Mouse (Mus musculus) myocyte (in vitro differentiated cells): ENCODE measurements around the gene Sncg. TPM values are rescaled to one million over a fixed set of nuclear protein-coding genes. Genes with fewer than 3 reads are reported as not detected.

Experiments
- H3K27me3 ChIP-seq: one replicate; pipeline ENCODE4 v1.6.1; 2011; ENCODE audit not compliant: control insufficient read depth, insufficient read depth, insufficient read length
- H3K36me3 ChIP-seq: one replicate; pipeline ENCODE4 v1.6.1; 2011; ENCODE audit not compliant: control insufficient read depth, insufficient read depth
- H3K4me2 ChIP-seq: one replicate; pipeline ENCODE4 v1.6.1; 2011; ENCODE audit warnings: low read depth, control low read depth
- H3K4me3 ChIP-seq: one replicate; pipeline ENCODE4 v1.5.1; 2011; ENCODE audit warnings: mild to moderate bottlenecking, control low read depth, moderate library complexity
- H3K79me2 ChIP-seq: one replicate; pipeline ENCODE4 v1.6.1; 2011; ENCODE audit not compliant: control insufficient read depth, insufficient read depth
- H3ac ChIP-seq: one replicate; pipeline ENCODE4 v1.6.1; 2011; ENCODE audit not compliant: control insufficient read depth, insufficient read length
- CEBPB ChIP-seq: IDR thresholded peaks from 2 replicates; pipeline ENCODE4 v1.6.1; 2011; ENCODE audit warnings: mild to moderate bottlenecking, moderate library complexity; ENCODE audit not compliant: poor library complexity, insufficient read depth, severe bottlenecking
- E2F4 ChIP-seq: IDR thresholded peaks from one replicate; pipeline ENCODE4 v1.6.1; 2011; ENCODE audit warnings: mild to moderate bottlenecking, control low read depth, moderate library complexity; ENCODE audit not compliant: insufficient read depth
- MAX ChIP-seq: IDR thresholded peaks from one replicate; pipeline ENCODE4 v1.6.1; 2011; ENCODE audit warnings: low read depth, mild to moderate bottlenecking, control low read depth
- MYOD1 ChIP-seq, 3 experiments: IDR thresholded peaks; one replicate each; pipeline ENCODE4 v1.6.1; 2011; ENCODE audit warnings: control low read depth in 2 of 3, low read depth in 2 of 3, mild to moderate bottlenecking in 2 of 3, moderate library complexity in 1 of 3; ENCODE audit not compliant: insufficient read length in 2 of 3, control insufficient read depth in 1 of 3
- MYOG ChIP-seq, 3 experiments: IDR thresholded peaks; one replicate each; pipeline ENCODE4 v1.6.1; 2011; ENCODE audit warnings: control low read depth in 2 of 3, low read depth in 2 of 3, mild to moderate bottlenecking in 2 of 3; ENCODE audit not compliant: insufficient read length in 2 of 3, control insufficient read depth in 1 of 3, insufficient read depth in 1 of 3
- POLR2A ChIP-seq: IDR thresholded peaks from one replicate; pipeline ENCODE4 v1.6.1; 2011; ENCODE audit warnings: low read depth, mild to moderate bottlenecking, control low read depth, moderate library complexity; ENCODE audit not compliant: insufficient read length
- POLR2AphosphoS2 ChIP-seq: IDR thresholded peaks from one replicate; pipeline ENCODE4 v1.6.1; 2011; ENCODE audit warnings: low read depth, control low read depth; ENCODE audit not compliant: insufficient read length
- REST ChIP-seq: IDR thresholded peaks from one replicate; pipeline ENCODE4 v1.6.1; 2011; ENCODE audit warnings: mild to moderate bottlenecking, control low read depth, moderate library complexity; ENCODE audit not compliant: insufficient read depth, insufficient read length
- SRF ChIP-seq: IDR thresholded peaks from one replicate; pipeline ENCODE4 v1.6.1; 2011; ENCODE audit warnings: low read depth; ENCODE audit not compliant: control insufficient read depth, insufficient read length
- TCF12 ChIP-seq: IDR thresholded peaks from one replicate; pipeline ENCODE4 v1.6.1; 2011; ENCODE audit warnings: mild to moderate bottlenecking, control low read depth; ENCODE audit not compliant: poor library complexity, insufficient read depth, severe bottlenecking
- TCF3 ChIP-seq: IDR thresholded peaks from one replicate; pipeline ENCODE4 v1.6.1; 2011; ENCODE audit warnings: low read depth, control low read depth; ENCODE audit not compliant: insufficient read length
- USF1 ChIP-seq: IDR thresholded peaks from one replicate; pipeline ENCODE4 v1.6.1; 2011; ENCODE audit warnings: low read depth, mild to moderate bottlenecking, control low read depth, moderate library complexity
- polyA plus RNA-seq: library from polyadenylated mRNA; unstranded; fragments of >200 nt; fragmentation: generic; extraction: Trizol; gene quantifications from one replicate; pipeline ENCODE4 v1.2.1, GENCODE M21; 2012; ENCODE audit warnings: missing spikeins

Sncg gene
- polyA plus RNA-seq, 1 experiment = 1.3 TPM

- H3K79me2 ChIP-seq = no peaks in the 10 kb centered on the region
- no peaks in the 10 kb centered on the region for H3K27me3 ChIP-seq
- no peak overlapping the region for H3K4me2 ChIP-seq
- H3K4me3 ChIP-seq = no peak overlapping the region
- H3K36me3 ChIP-seq = no peaks in the 10 kb centered on the region
- H3ac ChIP-seq = no peak overlapping the region
- no peak for TF ChIP-seq REST
- no peak for TF ChIP-seq MYOG (IDR thresholded peaks at IDR 0.05; ENCODE audit: control insufficient read depth in 1 of 3, insufficient read depth in 1 of 3, insufficient read length in 2 of 3, low read depth in 2 of 3)
- TF ChIP-seq MAX = no peak
- no peak for TF ChIP-seq SRF
- TF ChIP-seq TCF12 = no peak
- no peak for TF ChIP-seq CEBPB
- TF ChIP-seq MYOD1 (IDR thresholded peaks at IDR 0.05; ENCODE audit: control insufficient read depth in 1 of 3, insufficient read length in 2 of 3, low read depth in 2 of 3) = no peak
- no peak for TF ChIP-seq USF1
- no peak for TF ChIP-seq POLR2A
- TF ChIP-seq POLR2AphosphoS2 = no peak
- TF ChIP-seq TCF3 = no peak
- TF ChIP-seq E2F4 = no peak
These were observed 16.7 kb downstream of the Sncg start for GRCm38 (mm10) chr14:34357671-34358455.

- Histone ChIP-seq H3K79me2 (no peaks in the 10 kb centered on the region), H3K4me2 (no peak within 1 kb of the TSS), H3K27me3 (no peaks in the 10 kb centered on the region), H3K4me3 (no peak within 1 kb of the TSS), H3ac (no peak within 1 kb of the TSS), H3K36me3 (no peaks in the 10 kb centered on the region)
- no peak for TF ChIP-seq MAX
- TF ChIP-seq CEBPB = no peak
- no peak for TF ChIP-seq USF1
- TF ChIP-seq E2F4 = no peak
- no peak for TF ChIP-seq SRF
These were observed 19.3 kb downstream of the Sncg start, which contains the start of gene Fam25c for GRCm38 (mm10) chr14:34355301-34355700. Gene Fam25c (minus strand): TSS chr14:34355433.

- H3ac ChIP-seq = no peak overlapping the region
- TF ChIP-seq POLR2AphosphoS2 = no peak
- TF ChIP-seq MAX = no peak
- no peak for TF ChIP-seq E2F4
- TF ChIP-seq MYOD1 (IDR thresholded peaks at IDR 0.05; ENCODE audit: control insufficient read depth in 1 of 3, insufficient read length in 2 of 3, low read depth in 2 of 3) = no peak
- no peak for TF ChIP-seq POLR2A
- TF ChIP-seq TCF12 = no peak
- no peak for TF ChIP-seq SRF
- no peak for TF ChIP-seq REST
- TF ChIP-seq MYOG (IDR thresholded peaks at IDR 0.05; ENCODE audit: control insufficient read depth in 1 of 3, insufficient read depth in 1 of 3, insufficient read length in 2 of 3, low read depth in 2 of 3) = no peak
- TF ChIP-seq CEBPB = no peak
- no peak for TF ChIP-seq TCF3
- no peaks in the 10 kb centered on the region for H3K79me2 ChIP-seq
- H3K4me2 ChIP-seq = no peak overlapping the region
- H3K36me3 ChIP-seq = no peaks in the 10 kb centered on the region
- no peak overlapping the region for H3K4me3 ChIP-seq
- no peaks in the 10 kb centered on the region for H3K27me3 ChIP-seq
These were observed 20.1 kb downstream of the Sncg start for GRCm38 (mm10) chr14:34354456-34354855.

GRCm38 (mm10) chr14:34353326-34353725 is 21.3 kb downstream of the Sncg start:
- Histone ChIP-seq H3ac (no peak overlapping the region), H3K27me3 (no peaks in the 10 kb centered on the region), H3K79me2 (no peaks in the 10 kb centered on the region), H3K4me2 (no peak overlapping the region), H3K36me3 (no peaks in the 10 kb centered on the region), H3K4me3 (no peak overlapping the region)
- no peak for TF ChIP-seq TCF3
- TF ChIP-seq E2F4 = no peak
- TF ChIP-seq CEBPB = no peak
- no peak for TF ChIP-seq SRF
- TF ChIP-seq USF1 = no peak
- TF ChIP-seq TCF12 = no peak
- no peak for TF ChIP-seq MAX
- TF ChIP-seq MYOG (IDR thresholded peaks at IDR 0.05; ENCODE audit: control insufficient read depth in 1 of 3, insufficient read depth in 1 of 3, insufficient read length in 2 of 3, low read depth in 2 of 3) = no peak
- TF ChIP-seq POLR2AphosphoS2 = no peak
- no peak for TF ChIP-seq REST

GRCm38 (mm10) chr14:34352523-34352922 is 22.1 kb downstream of the Sncg start:
- H3ac ChIP-seq = no peak overlapping the region
- H3K79me2 ChIP-seq = no peaks in the 10 kb centered on the region
- no peaks in the 10 kb centered on the region for H3K36me3 ChIP-seq
- H3K27me3 ChIP-seq = no peaks in the 10 kb centered on the region
- TF ChIP-seq SRF = no peak
- no peak for TF ChIP-seq CEBPB
- TF ChIP-seq MAX = no peak
- TF ChIP-seq E2F4 = no peak
- no peak for TF ChIP-seq REST
- no peak overlapping the region for H3K4me3 ChIP-seq
- H3K4me2 ChIP-seq = no peak overlapping the region
